Comparison of ENCODE assay signal across 17 mouse cellular contexts in the genomic region with DNA sequence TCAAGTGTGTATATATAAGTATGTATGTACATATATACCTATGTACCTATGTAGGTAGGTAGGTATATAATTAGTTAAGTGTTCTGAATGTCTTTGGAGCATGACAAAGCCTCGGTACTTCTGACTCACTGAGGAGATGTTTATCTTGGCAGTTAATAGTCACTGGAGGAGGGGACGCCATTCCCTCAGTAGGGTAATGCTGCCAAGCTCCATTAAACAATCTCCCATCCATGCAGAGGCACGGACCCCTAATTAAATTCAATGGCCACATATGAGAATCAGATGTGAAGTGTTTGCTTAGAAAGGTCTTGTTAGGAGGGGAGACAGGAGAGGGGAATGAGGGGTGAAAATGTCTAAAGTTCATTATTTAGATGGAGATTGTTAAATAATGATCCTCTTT.
DNase-seq lines count a peak whose midpoint lies in the region; ATAC-seq and TF ChIP-seq lines count a peak whose summit lies in the region.
"Had no signal": no experiment of that assay in that cellular context is flagged by ENCODE, and none has a peak within 500 bp of the region (broad histone marks: within the 10 kb centered on the region; RNA-seq: fewer than 3 reads in every experiment).

No protein-coding gene starts in this region.

- no peak for TF ChIP-seq POLR2A in embryonic fibroblast, embryonic 13.5 days (IDR thresholded peaks at IDR 0.05; ENCODE audit: low read depth, low read length)

- TF ChIP-seq EP300 in liver, postnatal 0 days (IDR thresholded peaks at IDR 0.05; ENCODE audit: low read depth): no peak

- H3K9ac ChIP-seq in lung, embryonic 14.5 days: no peak overlapping the region
- H3K9ac ChIP-seq in neural tube, embryonic 13.5 days: no peak overlapping the region
- H3K9ac ChIP-seq in liver, postnatal 0 days (replicated peaks): no peak overlapping the region
- H3K9ac ChIP-seq: embryonic facial prominence, embryonic 13.5 days; heart, embryonic 13.5 days had no signal

- no peak overlapping the region for H3K4me3 ChIP-seq in lung, embryonic 14.5 days (ENCODE audit: low read depth, low read length)
- H3K4me3 ChIP-seq in embryonic fibroblast, embryonic 13.5 days (ENCODE audit: insufficient read depth, low read length): no peak overlapping the region
- H3K4me3 ChIP-seq in neural tube, embryonic 13.5 days: no peak overlapping the region
- H3K4me3 ChIP-seq in liver, postnatal 0 days (ENCODE audit: low read depth, low read length): no peak overlapping the region
- H3K4me3 ChIP-seq: embryonic facial prominence, embryonic 13.5 days; heart, embryonic 13.5 days; myocyte had no signal

- H3K27me3 ChIP-seq in lung, embryonic 14.5 days (ENCODE audit: insufficient read depth, low read length): no peaks in the 10 kb centered on the region
- H3K27me3 ChIP-seq in neural tube, embryonic 13.5 days: no peaks in the 10 kb centered on the region
- H3K27me3 ChIP-seq in liver, postnatal 0 days (ENCODE audit: insufficient read depth, low read length): no peaks in the 10 kb centered on the region
- H3K27me3 ChIP-seq: embryonic facial prominence, embryonic 13.5 days; heart, embryonic 13.5 days had no signal

- peak; percentile 19 for DNase-seq in embryo, embryonic 11 days
- no peak for DNase-seq in embryo, embryonic 10 days (ENCODE audit: low spot score)
- peak; percentile 16 for DNase-seq in lung, embryonic 14.5 days
- no peak for DNase-seq in lung, postnatal 25 days (ENCODE audit: low spot score)
- DNase-seq in layer of hippocampus, postnatal 14 days (ENCODE audit: low spot score in 2 of 2): no peak
- DNase-seq in liver, postnatal 0 days: no peak
- DNase-seq: cerebellum, adult 2 months; gastrocnemius, postnatal 14 days; right cerebral cortex, adult 18-20 months had no signal

- H3K4me1 ChIP-seq in lung, embryonic 14.5 days (ENCODE audit: insufficient read depth): no peaks in the 10 kb centered on the region
- peaks cover 3% of the 10 kb centered on the region; the same call in 1 of the 2 replicates for H3K4me1 ChIP-seq in embryonic fibroblast, embryonic 13.5 days (ENCODE audit: control insufficient read depth, insufficient read depth, low read length)
- peaks cover 7% of the 10 kb centered on the region for H3K4me1 ChIP-seq in neural tube, embryonic 13.5 days (replicated peaks)
- no peaks in the 10 kb centered on the region for H3K4me1 ChIP-seq in liver, postnatal 0 days (ENCODE audit: insufficient read depth)
- H3K4me1 ChIP-seq: heart, embryonic 13.5 days had no signal

- ATAC-seq in lung, embryonic 14.5 days (ENCODE audit: insufficient read depth): no peak
- peak; percentile 76 for ATAC-seq in neural tube, embryonic 13.5 days (ENCODE audit: low read depth)
- no peak for ATAC-seq in liver, postnatal 0 days
- ATAC-seq: forebrain, embryonic 16.5 days had no signal

- H3K9me3 ChIP-seq in lung, embryonic 14.5 days (ENCODE audit: low read depth, low read length): no peaks in the 10 kb centered on the region
- no peaks in the 10 kb centered on the region for H3K9me3 ChIP-seq in neural tube, embryonic 13.5 days
- H3K9me3 ChIP-seq in liver, postnatal 0 days (ENCODE audit: low read length): no peaks in the 10 kb centered on the region
- H3K9me3 ChIP-seq: embryonic facial prominence, embryonic 13.5 days; heart, embryonic 13.5 days had no signal

- no peak overlapping the region for H3K4me2 ChIP-seq in lung, embryonic 14.5 days
- H3K4me2 ChIP-seq in neural tube, embryonic 13.5 days: no peak overlapping the region
- H3K4me2 ChIP-seq in liver, postnatal 0 days (ENCODE audit: low read depth, low read length): no peak overlapping the region
- H3K4me2 ChIP-seq: embryonic facial prominence, embryonic 13.5 days; heart, embryonic 13.5 days; liver, embryonic 11.5 days had no signal

- 13% methylated on average over 3 of the region's 3 CpGs for WGBS in lung, embryonic 14.5 days
- 24% methylated on average over 3 of the region's 3 CpGs for WGBS in neural tube, embryonic 13.5 days
- 43% methylated on average over 3 of the region's 3 CpGs for WGBS in liver, postnatal 0 days (ENCODE audit: insufficient replicate concordance)

- H3K36me3 ChIP-seq in lung, embryonic 14.5 days (ENCODE audit: insufficient read depth): no peaks in the 10 kb centered on the region
- no peaks in the 10 kb centered on the region for H3K36me3 ChIP-seq in neural tube, embryonic 13.5 days
- H3K36me3 ChIP-seq in liver, postnatal 0 days (replicated peaks; ENCODE audit: insufficient read depth, low read length): no peaks in the 10 kb centered on the region
- H3K36me3 ChIP-seq: embryonic facial prominence, embryonic 13.5 days; heart, embryonic 13.5 days had no signal

- no peak for TF ChIP-seq CTCF in lung, embryonic 14.5 days (IDR thresholded peaks at IDR 0.05; ENCODE audit: low read depth)
- TF ChIP-seq CTCF in embryonic fibroblast, embryonic 13.5 days (IDR thresholded peaks at IDR 0.05; ENCODE audit: borderline replicate concordance, insufficient read depth, low read length): no peak
- no peak for TF ChIP-seq CTCF in liver, postnatal 0 days (IDR thresholded peaks at IDR 0.05; ENCODE audit: low read depth)

- no peak overlapping the region for H3K27ac ChIP-seq in lung, embryonic 14.5 days (ENCODE audit: low read depth)
- H3K27ac ChIP-seq in embryonic fibroblast, embryonic 13.5 days (ENCODE audit: insufficient read depth, low read length): 0 out of 2 replicates have a peak overlapping the region, but pooled peaks have one; percentile 3
- no peak overlapping the region for H3K27ac ChIP-seq in neural tube, embryonic 13.5 days (replicated peaks)
- H3K27ac ChIP-seq in liver, postnatal 0 days (ENCODE audit: low read depth): no peak overlapping the region
- H3K27ac ChIP-seq: embryonic facial prominence, embryonic 13.5 days; heart, embryonic 13.5 days; macrophage had no signal

Comparison
In these comparisons a context has a peak if more than half of its experiments do, and no peak if none do; other contexts are left out.
1. DNase-seq: peak in embryo, embryonic 11 days (single experiment) and lung, embryonic 14.5 days (single experiment); none in embryo, embryonic 10 days (single experiment), lung, postnatal 25 days (single experiment), layer of hippocampus, postnatal 14 days (0 of 2) and liver, postnatal 0 days (single experiment).